Mouse (Mus musculus): Measurements from ENCODE around the gene Smarca4. TPM values are rescaled to one million over a fixed set of nuclear protein-coding genes. Genes with fewer than 3 reads are reported as not detected.
"Not testable (repeated sequence)": the region's sequence is repeated elsewhere in the genome, so short reads cannot be mapped to it uniquely, and the experiment has no call there.

Gene Smarca4
- polyA plus RNA-seq, 1 experiment: 56.6 TPM

GRCm38 (mm10) chr9:21662034-21662433 lies 46.1 kb downstream of the Smarca4 start:
- DNase-seq (ENCODE audit: low spot score): no peak

- DNase-seq (ENCODE audit: low spot score): no peak
Observed at GRCm38 (mm10) chr9:21668946-21669345, 53.0 kb downstream of the Smarca4 start.

- no peak for DNase-seq (ENCODE audit: low spot score)
Observed at GRCm38 (mm10) chr9:21670354-21670753, 54.4 kb downstream of the Smarca4 start.

- DNase-seq (ENCODE audit: low spot score): no peak
Observed at GRCm38 (mm10) chr9:21671753-21672152, 55.8 kb downstream of the Smarca4 start.

GRCm38 (mm10) chr9:21677706-21678105 lies 61.7 kb downstream of the Smarca4 start:
- DNase-seq (ENCODE audit: low spot score): no peak

- no peak for DNase-seq (ENCODE audit: low spot score)
Observed at GRCm38 (mm10) chr9:21680448-21680847, 64.5 kb downstream of the Smarca4 start.

GRCm38 (mm10) chr9:21682827-21683226 lies 66.9 kb downstream of the Smarca4 start:
- DNase-seq (ENCODE audit: low spot score): no peak

GRCm38 (mm10) chr9:21683897-21684296 lies 67.9 kb downstream of the Smarca4 start:
- no peak for DNase-seq (ENCODE audit: low spot score)

- DNase-seq (ENCODE audit: low spot score): no peak
Observed at GRCm38 (mm10) chr9:21688554-21688953, 72.6 kb downstream of the Smarca4 start.

- no peak for DNase-seq (ENCODE audit: low spot score)
Observed at GRCm38 (mm10) chr9:21690031-21690430, 74.1 kb downstream of the Smarca4 start.

- no peak for DNase-seq (ENCODE audit: low spot score)
Observed at GRCm38 (mm10) chr9:21691862-21692261, 75.9 kb downstream of the Smarca4 start.

GRCm38 (mm10) chr9:21692491-21692890 lies 76.5 kb downstream of the Smarca4 start:
- no peak for DNase-seq (ENCODE audit: low spot score)

- no peak for DNase-seq (ENCODE audit: low spot score)
Observed at GRCm38 (mm10) chr9:21694071-21694470, 78.1 kb downstream of the Smarca4 start.

- DNase-seq (ENCODE audit: low spot score): no peak
Observed at GRCm38 (mm10) chr9:21695229-21695792, 79.3 kb downstream of the Smarca4 start.

GRCm38 (mm10) chr9:21697121-21697520 lies 81.2 kb downstream of the Smarca4 start:
- DNase-seq (ENCODE audit: low spot score): no peak

GRCm38 (mm10) chr9:21699280-21699679 lies 83.3 kb downstream of the Smarca4 start:
- DNase-seq (ENCODE audit: low spot score): not testable (repeated sequence)

GRCm38 (mm10) chr9:21701091-21701490 lies 85.1 kb downstream of the Smarca4 start:
- no peak for DNase-seq (ENCODE audit: low spot score)

- no peak for DNase-seq (ENCODE audit: low spot score)
Observed at GRCm38 (mm10) chr9:21703494-21703893, 87.5 kb downstream of the Smarca4 start.

GRCm38 (mm10) chr9:21706085-21706484 lies 90.1 kb downstream of the Smarca4 start:
- DNase-seq (ENCODE audit: low spot score): no peak

- DNase-seq (ENCODE audit: low spot score): no peak
Observed at GRCm38 (mm10) chr9:21706586-21707265, 90.8 kb downstream of the Smarca4 start.

GRCm38 (mm10) chr9:21709340-21709739 lies 93.4 kb downstream of the Smarca4 start:
- no peak for DNase-seq (ENCODE audit: low spot score)

- DNase-seq (ENCODE audit: low spot score): no peak
Observed at GRCm38 (mm10) chr9:21715298-21715697, 99.3 kb downstream of the Smarca4 start.

GRCm38 (mm10) chr9:21717015-21717414 lies 101.0 kb downstream of the Smarca4 start:
- no peak for DNase-seq (ENCODE audit: low spot score)

GRCm38 (mm10) chr9:21721036-21721435 lies 105.1 kb downstream of the Smarca4 start:
- no peak for DNase-seq (ENCODE audit: low spot score)
